Mouse (Mus musculus): Measurements from ENCODE around the gene Lgi4.

GRCm38 (mm10) chr7:31109091-31109490 is 49.9 kb downstream of the Lgi4 start:
- TF ChIP-seq CTCF (IDR thresholded peaks at IDR 0.05; ENCODE audit: extremely low read depth, insufficient read length, insufficient replicate concordance, low read depth, low read length): no peak
- TF ChIP-seq POLR2A (IDR thresholded peaks at IDR 0.05; ENCODE audit: low read depth, low read length): no peak

Measured in small intestine, adult 2 months (tissue).